Mouse (Mus musculus) kidney, adult 2 months (tissue): ENCODE measurements at regions not wholly inside any gene's neighbourhood (a gene's known extent, or its start where the extent isn't known, plus 50 kb on each side); places are given as distances from the start of the nearest gene placed in this dataset.

ENCODE experiments used
- DNase-seq: peaks from one replicate; pipeline ENCODE4 v3.0.0; 2021
- H3K27ac ChIP-seq: fragments of 200-500 bp; 2 replicates; pipeline ENCODE4 v1.5.1; 2012; ENCODE audit warnings: low read depth, low read length, control low read depth, inconsistent platforms; ENCODE audit not compliant: insufficient read depth
- H3K27me3 ChIP-seq: fragments of 200-500 bp; replicated peaks from 2 replicates; pipeline ENCODE4 v1.6.1; 2012; ENCODE audit warnings: mild to moderate bottlenecking, moderate library complexity, low read length, inconsistent platforms; ENCODE audit not compliant: control insufficient read depth, insufficient read depth
- H3K36me3 ChIP-seq: fragments of 200-500 bp; 2 replicates; pipeline ENCODE4 v1.6.1; 2012; ENCODE audit warnings: mild to moderate bottlenecking, moderate library complexity, low read length, inconsistent platforms; ENCODE audit not compliant: control insufficient read depth, insufficient read depth
- H3K4me1 ChIP-seq: fragments of 200-500 bp; 2 replicates; pipeline ENCODE4 v1.6.1; 2011; ENCODE audit warnings: low read length; ENCODE audit not compliant: control insufficient read depth, insufficient read depth
- H3K4me3 ChIP-seq: fragments of 200-500 bp; 2 replicates; pipeline ENCODE4 v1.5.1; 2011; ENCODE audit warnings: mild to moderate bottlenecking, low read depth, low read length, control low read depth; ENCODE audit not compliant: insufficient read depth
- CTCF ChIP-seq: fragments of 200-500 bp; conservative IDR thresholded peaks from 2 replicates; pipeline ENCODE4 v1.5.1; 2011; ENCODE audit warnings: low read depth, mild to moderate bottlenecking, control low read depth, low read length, moderate library complexity, mixed read lengths; ENCODE audit not compliant: insufficient read depth, insufficient read length
- POLR2A ChIP-seq: fragments of 200-500 bp; IDR thresholded peaks from one replicate; pipeline ENCODE4 v1.6.1; 2011; ENCODE audit warnings: low read depth, low read length, control low read depth
- WGBS: fragments of 180-500 bp; shearing (Covaris S2); methylation state at CpG from one replicate; pipeline ENCODE4 v1.1.7; 2018; 5-methylcytosine and 5-hydroxymethylcytosine counted together

DNA sequence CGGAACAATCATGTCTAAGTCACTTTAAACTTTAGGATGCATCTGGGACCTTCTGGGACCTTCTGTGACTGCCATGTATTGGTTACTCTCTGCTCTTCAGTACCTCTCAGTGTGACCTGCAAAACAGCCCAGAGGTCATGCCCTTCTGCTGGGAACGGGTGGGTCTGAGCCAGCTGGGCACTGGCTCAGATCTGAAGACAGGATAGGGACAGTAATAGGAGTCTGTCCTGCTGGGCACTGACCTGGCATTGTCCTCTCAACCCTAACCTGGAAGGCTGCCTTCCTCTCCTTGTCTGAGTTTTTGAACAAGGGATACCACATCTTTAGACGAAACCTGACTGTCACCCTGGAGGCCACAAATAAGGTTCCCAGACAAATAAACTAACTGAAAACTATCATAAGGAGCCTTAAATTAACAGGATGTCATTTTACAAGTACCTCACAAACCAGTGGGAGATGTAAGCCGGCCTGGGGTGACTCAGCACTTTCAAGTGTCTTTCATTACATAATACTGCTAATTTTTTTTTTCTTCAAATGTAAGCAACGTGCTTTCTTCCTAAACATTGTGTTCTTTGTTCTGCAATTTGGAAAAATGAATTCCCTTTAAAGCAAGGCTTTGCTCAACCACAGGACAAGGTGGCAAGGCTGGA lies 306.4 kb upstream of the Dio3 start:
- DNase-seq: peak; percentile 44
- H3K4me3 ChIP-seq: no peak overlapping the region
- no peak for TF ChIP-seq CTCF
- TF ChIP-seq POLR2A: no peak
- no peaks in the 10 kb centered on the region for H3K4me1 ChIP-seq
- WGBS: 37% methylated on average over 5 of the region's 5 CpGs
- no peaks in the 10 kb centered on the region for H3K36me3 ChIP-seq
- no peak overlapping the region for H3K27ac ChIP-seq
- no peaks in the 10 kb centered on the region for H3K27me3 ChIP-seq

DNA sequence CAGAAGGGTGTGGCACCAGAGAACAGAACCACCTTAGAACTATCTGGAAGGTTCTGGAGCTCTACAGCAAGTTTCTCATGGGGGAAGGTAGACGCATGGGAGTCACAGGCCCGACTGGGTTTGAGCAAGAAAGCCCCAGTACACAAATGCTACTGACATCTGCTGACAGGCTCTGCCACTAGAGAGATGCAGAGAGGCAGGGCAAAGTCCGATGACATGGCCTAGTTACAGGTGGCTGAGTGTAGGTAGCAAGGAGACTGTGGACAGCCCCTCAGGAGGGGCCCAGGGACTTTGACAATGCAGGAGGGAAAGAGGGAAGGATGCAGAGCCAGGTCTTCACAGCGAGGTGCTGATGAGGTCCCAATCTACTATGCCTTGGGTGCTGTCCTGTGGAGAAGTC lies 305.3 kb upstream of the Dio3 start:
- Histone ChIP-seq H3K36me3 (no peaks in the 10 kb centered on the region), H3K27me3 (no peaks in the 10 kb centered on the region), H3K27ac (no peak overlapping the region), H3K4me3 (no peak overlapping the region), H3K4me1 (no peaks in the 10 kb centered on the region)
- peak; percentile 44 for DNase-seq
- TF ChIP-seq CTCF (no peak), POLR2A (no peak)
- whole genome bisulfite sequencing: 67% methylated on average over 4 of the region's 4 CpGs

DNA sequence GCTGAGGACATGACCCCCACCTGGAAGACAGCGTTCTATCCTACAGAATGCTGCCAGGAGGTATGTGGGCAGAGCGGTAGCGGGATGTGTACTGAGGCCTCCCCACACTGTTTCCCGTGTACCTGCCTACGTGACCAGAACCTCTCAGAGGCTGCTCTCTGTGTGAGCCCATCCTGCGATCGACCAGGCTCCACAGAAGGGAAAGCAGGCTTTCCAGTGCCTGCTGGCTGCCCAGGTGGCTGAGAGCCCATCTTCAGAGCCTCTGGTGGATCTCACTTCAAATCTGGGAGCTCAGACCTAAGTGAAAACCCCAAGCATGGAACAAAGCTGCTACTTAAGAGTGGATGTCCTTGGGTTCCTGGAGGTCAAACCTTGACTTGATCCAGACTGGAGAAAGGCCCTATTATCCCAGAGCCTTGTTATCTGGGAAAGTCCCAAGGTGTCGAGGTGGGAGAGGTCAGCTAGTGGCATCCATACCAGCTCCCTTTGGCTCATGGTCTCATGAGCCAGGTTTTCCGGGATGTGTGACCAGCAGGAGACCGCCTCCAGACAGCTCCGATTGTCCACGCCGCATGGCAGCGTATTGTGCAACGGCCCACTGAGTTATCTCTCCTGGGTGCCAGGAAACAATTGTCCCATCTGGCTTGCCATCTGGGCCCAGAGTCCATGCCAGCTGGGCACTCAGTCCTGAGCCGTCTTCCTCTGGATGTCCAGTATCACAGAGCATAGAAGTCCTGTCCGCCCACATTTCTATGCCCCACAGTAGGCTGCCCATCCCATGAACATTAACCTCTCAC lies 303.5 kb upstream of the Dio3 start:
- H3K27ac ChIP-seq: no peak overlapping the region
- no peak overlapping the region for H3K4me3 ChIP-seq
- no peaks in the 10 kb centered on the region for H3K27me3 ChIP-seq
- 91% methylated on average over 17 of the region's 17 CpGs for WGBS
- H3K4me1 ChIP-seq: no peaks in the 10 kb centered on the region
- TF ChIP-seq POLR2A (no peak), CTCF (no peak)
- no peak for DNase-seq
- H3K36me3 ChIP-seq: no peaks in the 10 kb centered on the region

DNA sequence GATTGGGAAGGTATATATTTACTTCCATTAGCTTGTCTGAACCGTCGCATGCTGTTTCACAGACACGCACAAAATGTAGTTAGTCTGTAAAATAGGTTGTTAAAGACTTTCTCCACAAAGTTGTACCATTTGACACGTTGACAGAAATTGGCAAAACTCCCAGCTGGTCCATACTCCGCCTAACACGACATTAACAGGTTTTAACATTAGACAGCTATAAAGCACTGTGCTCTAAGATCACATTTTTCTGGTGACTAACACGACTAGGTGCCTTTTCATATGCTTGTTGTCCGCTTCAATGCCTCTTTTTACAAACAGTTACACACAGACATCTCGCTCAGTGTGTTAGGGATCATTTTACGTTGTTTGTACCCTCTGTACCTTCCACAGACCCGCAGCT lies 294.2 kb upstream of the Dio3 start:
- Histone ChIP-seq H3K27ac (no peak overlapping the region), H3K27me3 (no peaks in the 10 kb centered on the region), H3K4me1 (no peaks in the 10 kb centered on the region), H3K4me3 (no peak overlapping the region), H3K36me3 (no peaks in the 10 kb centered on the region)
- no peak for TF ChIP-seq POLR2A
- no peak for TF ChIP-seq CTCF
- 64% methylated on average over 11 of the region's 11 CpGs for WGBS
- no peak for DNase-seq

DNA sequence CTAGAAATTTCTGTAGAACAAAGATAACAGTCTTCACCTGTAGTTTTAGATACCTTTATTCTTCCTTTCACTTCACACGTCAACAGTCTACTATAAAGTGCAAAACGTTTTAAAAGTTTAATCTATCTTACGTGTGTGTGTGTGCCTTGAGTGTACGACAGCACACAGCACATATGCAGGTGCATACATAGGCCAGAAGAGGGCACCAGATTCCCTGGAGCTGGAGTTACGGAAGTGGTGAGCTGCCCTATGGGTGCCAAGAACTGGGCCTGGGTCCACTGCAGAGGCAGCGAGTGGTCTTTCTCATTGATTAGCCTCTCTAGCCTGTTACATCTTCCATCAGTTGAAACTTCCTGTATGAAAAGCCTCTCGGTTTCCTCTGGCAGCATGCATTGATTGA lies 285.5 kb upstream of the Dio3 start:
- TF ChIP-seq CTCF (peak; percentile 18; the same call in 1 of the 2 replicates), POLR2A (no peak)
- no peak for DNase-seq
- Histone ChIP-seq H3K4me1 (no peaks in the 10 kb centered on the region), H3K27ac (no peak overlapping the region), H3K4me3 (no peak overlapping the region), H3K36me3 (no peaks in the 10 kb centered on the region), H3K27me3 (no peaks in the 10 kb centered on the region)
- 91% methylated on average over 7 of the region's 7 CpGs for WGBS

DNA sequence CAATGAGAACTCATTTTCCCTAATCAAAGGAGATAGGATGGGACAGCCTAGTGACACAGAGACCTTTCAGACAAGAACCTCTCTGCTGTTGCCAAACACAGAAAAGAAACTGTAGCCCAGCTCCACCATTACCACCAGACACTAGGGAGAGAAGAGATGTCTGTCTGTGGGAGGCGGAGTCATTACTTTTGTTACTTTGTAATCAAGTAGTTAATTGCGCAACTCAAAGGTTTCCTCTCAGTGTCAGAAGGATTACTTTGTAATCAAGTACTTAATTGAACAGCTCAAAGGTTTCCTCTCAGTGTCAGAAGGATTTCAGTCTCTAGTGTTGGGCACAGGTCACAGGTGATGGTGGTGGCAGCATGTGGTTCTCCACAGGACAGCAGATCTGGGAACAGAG lies 276.2 kb upstream of the Dio3 start:
- Histone ChIP-seq H3K36me3 (no peaks in the 10 kb centered on the region), H3K4me1 (no peaks in the 10 kb centered on the region), H3K4me3 (no peak overlapping the region), H3K27ac (no peak overlapping the region), H3K27me3 (no peaks in the 10 kb centered on the region)
- peak; percentile 23 for DNase-seq
- WGBS: 85% methylated on average over 2 of the region's 2 CpGs
- TF ChIP-seq POLR2A: no peak
- TF ChIP-seq CTCF: no peak

DNA sequence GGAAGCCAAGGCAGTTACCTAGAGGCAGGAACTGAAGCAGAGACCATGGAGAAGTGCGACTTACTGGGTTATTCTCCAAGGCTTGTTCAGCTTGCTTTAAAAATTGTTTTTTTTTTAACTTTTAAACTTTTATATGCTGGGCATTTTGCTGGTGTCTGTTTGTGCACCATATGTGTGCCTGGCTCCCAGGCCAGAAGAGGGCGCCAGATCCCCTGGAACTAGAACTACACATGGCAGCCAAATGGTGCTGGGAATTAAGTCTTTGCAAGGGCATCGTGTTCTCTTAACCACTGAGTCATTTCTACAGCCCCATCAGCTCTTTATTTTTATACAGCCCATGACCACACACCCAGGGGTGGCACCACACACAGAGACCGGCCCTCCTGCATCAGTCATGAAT lies 269.7 kb upstream of the Dio3 start:
- Histone ChIP-seq H3K36me3 (no peaks in the 10 kb centered on the region), H3K4me1 (no peaks in the 10 kb centered on the region), H3K27ac (no peak overlapping the region), H3K4me3 (no peak overlapping the region), H3K27me3 (no peaks in the 10 kb centered on the region; the same call in 1 of the 2 replicates)
- no peak for DNase-seq
- TF ChIP-seq CTCF (peak; percentile 59), POLR2A (no peak)
- 54% methylated on average over 4 of the region's 4 CpGs for WGBS
